Mouse (Mus musculus): ENCODE results near the gene Arhgef10l. TPM values are rescaled to one million over a fixed set of nuclear protein-coding genes. Genes with fewer than 3 reads are reported as not detected.

Gene Arhgef10l
- polyA plus RNA-seq, 1 experiment from 2014 or later: 18.2 TPM

GRCm38 (mm10) chr4:140467254-140467791 lies 198.5 kb downstream of the Arhgef10l start:
- no peak overlapping the region for H3K4me3 ChIP-seq
- H3K27ac ChIP-seq (replicated peaks): no peak overlapping the region
- 57% methylated on average over 17 of the region's 17 CpGs for WGBS
- peak; percentile 16 for DNase-seq (ENCODE audit: low spot score)
- no peaks in the 10 kb centered on the region for H3K36me3 ChIP-seq (replicated peaks)
- H3K4me1 ChIP-seq: peaks cover 15% of the 10 kb centered on the region
- no peaks in the 10 kb centered on the region for H3K9me3 ChIP-seq
- H3K27me3 ChIP-seq (replicated peaks; ENCODE audit: low read depth, poor library complexity, severe bottlenecking): peaks cover 34% of the 10 kb centered on the region

Small RNAs within 50 kb of the gene (microRNA-seq; reads per million reads assigned to microRNA genes)
- not detected for gene Gm23045

Other genes with a start within 250 kb of the Arhgef10l start
- 54.4 and 59.8 TPM in 2 replicates for gene Rcc2, start 34.5 kb upstream of the Arhgef10l start, polyA plus RNA-seq (2016; fragmentation: Nextera tagmentation; extraction: Ambion mirVana)
- not detected in 2 replicates for gene Padi6, start 76.6 kb upstream of the Arhgef10l start, polyA plus RNA-seq (2016; fragmentation: Nextera tagmentation; extraction: Ambion mirVana)
- 0.30 and 0.49 TPM in 2 replicates for gene Padi4, start 108.2 kb upstream of the Arhgef10l start, polyA plus RNA-seq (2016; fragmentation: Nextera tagmentation; extraction: Ambion mirVana)
- gene Padi3, start 144.6 kb upstream of the Arhgef10l start, polyA plus RNA-seq (2016; fragmentation: Nextera tagmentation; extraction: Ambion mirVana): 0.28 and 0.60 TPM in 2 replicates
- 0.10 and 0.22 TPM in 2 replicates for gene Padi1, start 179.8 kb upstream of the Arhgef10l start, polyA plus RNA-seq (2016; fragmentation: Nextera tagmentation; extraction: Ambion mirVana)
- gene Padi2, start 240.3 kb upstream of the Arhgef10l start, polyA plus RNA-seq (2016; fragmentation: Nextera tagmentation; extraction: Ambion mirVana): 0.97 and 1.6 TPM in 2 replicates